Mouse (Mus musculus): ENCODE data around the gene Scmh1.

DNA sequence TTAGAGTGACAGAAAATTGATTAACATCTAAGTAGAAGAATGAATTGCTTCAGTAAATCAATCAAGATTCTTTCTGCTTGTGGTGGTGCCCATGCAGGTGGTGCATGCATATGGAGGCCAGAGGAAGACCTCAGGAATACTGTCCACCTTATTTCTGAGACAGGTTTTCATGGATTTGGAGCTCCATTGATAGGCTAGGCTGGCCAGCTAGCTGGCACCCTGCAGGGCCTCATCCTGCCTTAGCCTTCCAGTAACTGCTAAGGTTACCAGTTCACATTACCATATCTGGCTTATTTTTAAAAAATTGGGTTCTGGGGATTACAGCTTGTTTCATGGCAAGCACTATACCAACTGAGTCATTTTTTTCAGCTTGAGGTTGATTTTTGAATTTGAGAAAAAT lies 15.1 kb downstream of the Scmh1 start:
- TF ChIP-seq POLR2A (IDR thresholded peaks at IDR 0.05; ENCODE audit: borderline replicate concordance, control insufficient read depth, low read depth, low read length) (no peak), CTCF (IDR thresholded peaks at IDR 0.05; ENCODE audit: control insufficient read depth, insufficient read depth, low read length) (no peak)
